Mouse (Mus musculus) embryonic facial prominence, embryonic 14.5 days (tissue): ENCODE results near the gene Maff. TPM values are rescaled to one million over a fixed set of nuclear protein-coding genes. Genes with fewer than 3 reads are reported as not detected.
A peak's percentile ranks its signal among the peaks of the same experiment; 100 is the strongest.

ENCODE experiments used
- ATAC-seq: fragments of 200-750 bp; cut with Nextera tagmentation; 2 replicates; pipeline ENCODE4 v1.8.0; 2017; ENCODE audit warnings: low read depth, moderate number of reproducible peaks, moderate TSS enrichment
- DNase-seq: peaks from one replicate; pipeline ENCODE4 v3.0.0-alpha.2; 2015; ENCODE audit warnings: low spot score
- H3K27ac ChIP-seq: fragments of 300-500 bp; sonication (generic); replicated peaks from 2 replicates; pipeline ENCODE4 v1.5.1; 2014; ENCODE audit warnings: low read depth, mild to moderate bottlenecking, low read length, moderate library complexity
- H3K27me3 ChIP-seq: fragments of 300-500 bp; sonication (generic); replicated peaks from 2 replicates; pipeline ENCODE4 v1.6.1; 2014; ENCODE audit warnings: low read length; ENCODE audit not compliant: control insufficient read depth, insufficient read depth
- H3K36me3 ChIP-seq: fragments of 300-500 bp; sonication (generic); 2 replicates; pipeline ENCODE4 v1.6.1; 2014; ENCODE audit warnings: low read length, mixed read lengths; ENCODE audit not compliant: control insufficient read depth, insufficient read depth
- H3K4me1 ChIP-seq: fragments of 300-500 bp; sonication (generic); 2 replicates; pipeline ENCODE4 v1.6.1; 2014; ENCODE audit warnings: antibody characterized with exemption, low read length; ENCODE audit not compliant: control insufficient read depth, insufficient read depth
- H3K4me2 ChIP-seq: fragments of 300-500 bp; sonication (generic); 2 replicates; pipeline ENCODE4 v1.6.1; 2014; ENCODE audit warnings: low read depth, mild to moderate bottlenecking, low read length, moderate library complexity, mixed read lengths
- H3K4me3 ChIP-seq: fragments of 300-500 bp; sonication (generic); 2 replicates; pipeline ENCODE4 v1.5.1; 2014; ENCODE audit warnings: low read depth, mild to moderate bottlenecking, low read length
- H3K9ac ChIP-seq: fragments of 300-500 bp; sonication (generic); 2 replicates; pipeline ENCODE4 v1.6.1; 2014; ENCODE audit warnings: low read depth, mild to moderate bottlenecking, low read length, moderate library complexity, mixed read lengths
- H3K9me3 ChIP-seq: fragments of 300-500 bp; sonication (generic); 2 replicates; pipeline ENCODE4 v1.6.1; 2016; ENCODE audit warnings: low read length; ENCODE audit not compliant: control insufficient read depth
- WGBS: fragments of 180-500 bp; shearing (Covaris S2); extraction: QIAGEN DNeasy Blood & Tissue Kit; methylation state at CpG from one replicate; pipeline ENCODE4 v1.1.7; 2014; 5-methylcytosine and 5-hydroxymethylcytosine counted together
- polyA plus RNA-seq: library from polyadenylated mRNA; unstranded; fragments of >200 nt; fragmentation: Nextera tagmentation; extraction: Ambion mirVana; gene quantifications from 2 replicates; pipeline ENCODE4 v1.2.1, GENCODE M21; 2014

The Maff gene
- polyA plus RNA-seq, 1 experiment from 2014 or later, result 2.8 TPM

GRCm38 (mm10) chr15:79353690-79354305, 7.4 kb downstream of the Maff start:
- Histone ChIP-seq H3K27ac (no peak overlapping the region), H3K36me3 (no peaks in the 10 kb centered on the region), H3K9me3 (no peaks in the 10 kb centered on the region), H3K4me2 (no peak overlapping the region), H3K4me1 (peaks cover 14% of the 10 kb centered on the region), H3K9ac (no peak overlapping the region), H3K27me3 (no peaks in the 10 kb centered on the region), H3K4me3 (no peak overlapping the region)
- no peak for ATAC-seq
- no peak for DNase-seq
- 89% methylated on average over 5 of the region's 5 CpGs for WGBS

- Histone ChIP-seq H3K27me3 (no peaks in the 10 kb centered on the region), H3K9ac (no peak overlapping the region), H3K27ac (no peak overlapping the region), H3K4me1 (peaks cover 14% of the 10 kb centered on the region), H3K4me2 (no peak overlapping the region), H3K4me3 (no peak overlapping the region), H3K9me3 (no peaks in the 10 kb centered on the region), H3K36me3 (no peaks in the 10 kb centered on the region)
- DNase-seq (no peak), ATAC-seq (no peak)
- 87% methylated on average over 4 of the region's 4 CpGs for WGBS
These were observed 8.2 kb downstream of the Maff start for GRCm38 (mm10) chr15:79354619-79355018.

- H3K27me3 ChIP-seq, result no peaks in the 10 kb centered on the region
- H3K27ac ChIP-seq, result no peak overlapping the region
- no peak for ATAC-seq
- H3K4me2 ChIP-seq, result peak overlapping the region; percentile 98
- DNase-seq, result no peak
- H3K9ac ChIP-seq, result peak overlapping the region; percentile 72; the same call in 1 of the 2 replicates
- peaks cover 5% of the 10 kb centered on the region; the same call in 1 of the 2 replicates for H3K36me3 ChIP-seq
- H3K4me3 ChIP-seq, result peak overlapping the region; percentile 53
- 83% methylated on average over 8 of the region's 8 CpGs for WGBS
- no peaks in the 10 kb centered on the region for H3K9me3 ChIP-seq
- H3K4me1 ChIP-seq, result peaks cover 20% of the 10 kb centered on the region
These were observed 10.1 kb downstream of the Maff start for GRCm38 (mm10) chr15:79356481-79356880.

DNA sequence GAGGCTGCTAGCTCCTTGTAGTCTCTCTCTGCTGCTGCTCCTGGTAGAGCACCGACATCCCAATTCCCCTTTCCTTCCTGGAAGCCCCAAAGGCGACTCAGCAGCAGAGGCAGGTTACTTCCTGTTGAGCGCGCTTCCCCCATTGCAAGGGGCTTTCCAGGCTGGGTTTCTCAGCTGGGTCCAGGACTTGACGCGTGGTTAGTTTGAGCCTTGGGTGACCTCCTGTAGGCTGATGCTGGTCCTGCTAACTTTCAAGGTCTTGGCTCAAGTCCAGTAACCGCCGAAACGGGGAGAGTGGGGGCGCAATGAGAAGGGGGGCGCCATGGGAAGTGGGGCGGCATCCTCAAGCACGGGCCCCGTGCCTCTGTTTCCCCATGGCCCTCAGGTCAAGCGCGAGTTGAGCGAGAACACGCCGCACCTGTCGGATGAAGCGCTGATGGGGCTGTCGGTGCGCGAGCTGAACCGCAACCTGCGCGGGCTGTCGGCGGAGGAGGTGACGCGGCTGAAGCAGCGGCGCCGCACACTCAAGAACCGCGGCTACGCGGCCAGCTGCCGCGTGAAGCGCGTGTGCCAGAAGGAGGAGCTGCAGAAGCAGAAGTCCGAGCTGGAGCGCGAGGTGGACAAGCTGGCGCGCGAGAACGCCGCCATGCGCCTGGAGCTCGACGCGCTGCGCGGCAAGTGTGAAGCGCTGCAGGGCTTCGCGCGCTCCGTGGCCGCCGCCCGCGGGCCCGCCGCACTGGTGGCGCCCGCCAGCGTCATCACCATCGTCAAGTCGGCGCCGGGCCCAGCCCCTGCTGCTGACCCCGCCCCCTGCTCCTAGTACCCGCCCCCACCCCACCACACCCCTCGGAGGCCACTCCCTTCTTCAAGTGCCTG, 10.9 kb downstream of the Maff start:
- H3K9ac ChIP-seq, result peak overlapping the region; percentile 72
- H3K4me1 ChIP-seq, result peaks cover 20% of the 10 kb centered on the region
- no peaks in the 10 kb centered on the region for H3K9me3 ChIP-seq
- H3K27ac ChIP-seq, result peak overlapping the region; percentile 59; the same call in 1 of the 2 replicates
- peak overlapping the region; percentile 53 for H3K4me3 ChIP-seq
- 1% methylated on average over 20 of the region's 77 CpGs for WGBS
- DNase-seq, result peak; percentile 88
- H3K4me2 ChIP-seq, result peak overlapping the region; percentile 98
- ATAC-seq, result peak; percentile 84
- H3K36me3 ChIP-seq, result peaks cover 13% of the 10 kb centered on the region
- H3K27me3 ChIP-seq, result no peaks in the 10 kb centered on the region

- Histone ChIP-seq H3K9me3 (no peaks in the 10 kb centered on the region), H3K36me3 (peaks cover 22% of the 10 kb centered on the region), H3K27me3 (no peaks in the 10 kb centered on the region), H3K4me2 (peak overlapping the region; percentile 98), H3K4me3 (peak overlapping the region; percentile 53), H3K9ac (no peak overlapping the region; the same call in 1 of the 2 replicates), H3K4me1 (peaks cover 20% of the 10 kb centered on the region), H3K27ac (no peak overlapping the region)
- DNase-seq, result no peak
- 0 out of 2 replicates have a peak, but pooled peaks have one; percentile 2 for ATAC-seq
- WGBS, result 38% methylated on average over 12 of the region's 12 CpGs
These were observed 11.7 kb downstream of the Maff start for GRCm38 (mm10) chr15:79357974-79358690.

DNA sequence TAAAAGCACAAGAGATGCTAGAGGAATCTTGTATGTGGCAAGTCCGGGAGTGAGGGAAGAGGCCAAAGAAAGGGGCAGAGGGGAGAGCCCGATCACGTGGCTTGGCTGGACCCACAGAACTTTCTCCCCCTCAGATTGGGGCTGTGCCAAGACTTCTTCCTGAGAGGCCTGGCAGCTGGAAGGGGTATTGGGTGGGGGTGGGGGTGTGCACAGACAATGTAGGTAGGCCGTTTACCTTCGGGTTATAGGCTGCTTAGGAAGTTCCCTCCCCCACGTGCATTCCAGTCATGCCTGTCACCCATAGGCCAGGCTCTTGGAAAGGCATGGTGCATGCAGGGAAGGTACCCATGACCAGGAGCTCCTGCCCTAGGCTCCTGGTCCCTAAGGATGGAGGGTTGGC, 13.5 kb downstream of the Maff start:
- DNase-seq, result peak; percentile 72
- Histone ChIP-seq H3K4me3 (no peak overlapping the region), H3K4me2 (no peak overlapping the region), H3K36me3 (peaks cover 40% of the 10 kb centered on the region), H3K4me1 (peaks cover 20% of the 10 kb centered on the region), H3K27ac (peak overlapping the region; percentile 6; the same call in 1 of the 2 replicates), H3K27me3 (no peaks in the 10 kb centered on the region), H3K9me3 (no peaks in the 10 kb centered on the region), H3K9ac (no peak overlapping the region)
- 15% methylated on average over 6 of the region's 6 CpGs for WGBS
- peak; percentile 27; the same call in 1 of the 2 replicates for ATAC-seq

- no peaks in the 10 kb centered on the region for H3K9me3 ChIP-seq
- H3K27ac ChIP-seq, result peak overlapping the region; percentile 6; the same call in 1 of the 2 replicates
- WGBS, result 44% methylated on average over 7 of the region's 7 CpGs
- no peaks in the 10 kb centered on the region for H3K27me3 ChIP-seq
- H3K4me3 ChIP-seq, result no peak overlapping the region
- ATAC-seq (no peak), DNase-seq (no peak)
- H3K36me3 ChIP-seq, result peaks cover 44% of the 10 kb centered on the region
- H3K9ac ChIP-seq, result no peak overlapping the region
- H3K4me2 ChIP-seq, result no peak overlapping the region
- peaks cover 20% of the 10 kb centered on the region for H3K4me1 ChIP-seq
These were observed 13.9 kb downstream of the Maff start for GRCm38 (mm10) chr15:79360371-79360770.

GRCm38 (mm10) chr15:79361023-79361422, 14.6 kb downstream of the Maff start:
- peaks cover 51% of the 10 kb centered on the region for H3K36me3 ChIP-seq
- no peaks in the 10 kb centered on the region for H3K27me3 ChIP-seq
- peaks cover 20% of the 10 kb centered on the region for H3K4me1 ChIP-seq
- H3K27ac ChIP-seq, result no peak overlapping the region
- DNase-seq (no peak), ATAC-seq (no peak)
- H3K9me3 ChIP-seq, result no peaks in the 10 kb centered on the region
- WGBS, result 70% methylated on average over 4 of the region's 4 CpGs
- 0 out of 2 replicates have a peak overlapping the region, but pooled peaks have one; percentile 30 for H3K9ac ChIP-seq
- no peak overlapping the region for H3K4me3 ChIP-seq
- H3K4me2 ChIP-seq, result no peak overlapping the region
